Mouse (Mus musculus): ENCODE data around the gene Gm10570. TPM values are rescaled to one million over a fixed set of nuclear protein-coding genes. Genes with fewer than 3 reads are reported as not detected.

The Gm10570 gene
- polyA plus RNA-seq, 1 experiment, result 1.5 TPM

DNA sequence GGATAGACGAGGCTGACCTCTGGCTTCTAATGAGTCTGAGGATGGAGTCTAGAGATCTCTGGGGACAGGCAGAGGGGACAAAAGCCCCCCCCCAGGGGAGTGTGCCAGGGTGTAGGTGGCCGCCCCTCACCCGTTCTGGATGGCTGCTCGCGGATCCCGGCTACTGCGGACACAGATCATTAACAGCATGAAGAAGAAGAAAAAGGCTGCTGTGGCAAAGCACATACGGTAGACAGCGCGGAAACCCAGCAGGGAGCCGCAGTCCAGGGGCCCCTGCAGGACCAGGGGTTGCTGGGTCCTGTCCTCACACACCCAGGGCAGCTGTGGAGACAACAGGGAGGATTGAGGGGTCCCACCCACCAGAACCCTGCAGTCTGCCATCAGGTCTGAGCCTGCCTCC is 44.3 kb downstream of the Gm10570 start:
- Histone ChIP-seq H3K36me3 (replicated peaks; ENCODE audit: low read length) (no peaks in the 10 kb centered on the region), H3K27me3 (replicated peaks) (peaks cover 78% of the 10 kb centered on the region)

DNA sequence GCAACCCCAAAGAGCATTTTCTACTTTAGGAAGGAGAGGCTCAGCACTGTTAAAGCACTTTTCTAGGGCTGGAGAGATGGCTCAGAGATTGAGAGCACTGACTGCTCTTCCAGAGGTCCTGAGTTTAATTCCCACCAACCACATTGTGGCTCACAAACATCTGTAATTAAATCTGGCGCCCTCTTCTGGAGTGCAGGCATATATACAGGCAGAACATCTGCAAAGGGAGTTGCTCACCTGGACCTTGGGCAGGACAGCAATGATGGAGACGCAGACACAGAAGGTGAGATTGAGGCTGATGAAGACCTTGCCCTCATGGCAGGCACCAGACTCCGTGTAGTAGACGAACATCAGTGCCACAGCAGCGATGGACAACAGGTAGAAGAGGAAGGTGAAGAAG is 48.1 kb downstream of the Gm10570 start:
- Histone ChIP-seq H3K9me3 (peaks cover 9% of the 10 kb centered on the region), H3K27me3 (replicated peaks) (peaks cover 64% of the 10 kb centered on the region), H3K4me1 (peaks cover 7% of the 10 kb centered on the region), H3K36me3 (replicated peaks; ENCODE audit: low read length) (no peaks in the 10 kb centered on the region), H3K4me3 (replicated peaks) (no peak overlapping the region)
- no peak for TF ChIP-seq GATA1 (IDR thresholded peaks at IDR 0.05; ENCODE audit: borderline replicate concordance, low read length)
- TF ChIP-seq FLI1 (IDR thresholded peaks at IDR 0.05; ENCODE audit: low read length), result no peak

More for the DNA sequence above, 44.3 kb downstream of the Gm10570 start:
- TF ChIP-seq GATA1 (IDR thresholded peaks at IDR 0.05; ENCODE audit: borderline replicate concordance, low read length) (no peak), FLI1 (IDR thresholded peaks at IDR 0.05; ENCODE audit: low read length) (no peak)
- H3K4me1 ChIP-seq, result peaks cover 22% of the 10 kb centered on the region
- peaks cover 9% of the 10 kb centered on the region for H3K9me3 ChIP-seq
- H3K4me3 ChIP-seq (replicated peaks), result no peak overlapping the region

Other genes starting within 250 kb of the Gm10570 start
- gene Pef1, start 206.1 kb downstream of the Gm10570 start, polyA plus RNA-seq (2012; ENCODE audit: insufficient read depth, low replicate concordance), result 27.1 and 33.9 TPM in 2 replicates
- not detected in 2 replicates for gene Hcrtr1, start 169.3 kb downstream of the Gm10570 start, polyA plus RNA-seq (2012; ENCODE audit: insufficient read depth, low replicate concordance)
- gene Tinagl1, start 133.6 kb downstream of the Gm10570 start, polyA plus RNA-seq (2012; ENCODE audit: insufficient read depth, low replicate concordance), result 1.2 TPM in 1 of 2 replicates, not detected in the other
- gene Gm853, start 86.3 kb downstream of the Gm10570 start, polyA plus RNA-seq (2012; ENCODE audit: insufficient read depth, low replicate concordance), result 0.11 TPM in 1 of 2 replicates, not detected in the other
- 0.39 TPM in 1 of 2 replicates, not detected in the other for gene Serinc2, start 29.5 kb downstream of the Gm10570 start, polyA plus RNA-seq (2012; ENCODE audit: insufficient read depth, low replicate concordance)
- 0.88 TPM in 1 of 2 replicates, not detected in the other for gene Fabp3, start 79 bp downstream of the Gm10570 start, polyA plus RNA-seq (2012; ENCODE audit: insufficient read depth, low replicate concordance)
- 26.7 and 32.2 TPM in 2 replicates for gene Zcchc17, start 51.3 kb upstream of the Gm10570 start, polyA plus RNA-seq (2012; ENCODE audit: insufficient read depth, low replicate concordance)
- 28.0 and 33.2 TPM in 2 replicates for gene Snrnp40, start 51.5 kb upstream of the Gm10570 start, polyA plus RNA-seq (2012; ENCODE audit: insufficient read depth, low replicate concordance)

Measured in megakaryocyte, embryonic 14.5 days (primary cell).